Mouse (Mus musculus): ENCODE measurements around the gene Eva1c.

GRCm38 (mm10) chr16:90809975-90810715 lies 16.4 kb upstream of the Eva1c start, which contains the start of gene Urb1:
- no peak for TF ChIP-seq TAL1 (conservative IDR thresholded peaks at IDR 0.05; ENCODE audit: low read depth, low read length)
- TF ChIP-seq CTCF (IDR thresholded peaks at IDR 0.05; ENCODE audit: low read depth, low read length), result no peak
